Mouse (Mus musculus) hindbrain, embryonic 13.5 days (tissue): Measurements from ENCODE around the gene Arhgef39. TPM values are rescaled to one million over a fixed set of nuclear protein-coding genes. Genes with fewer than 3 reads are reported as not detected.
"Not testable (repeated sequence)": the region's sequence is repeated elsewhere in the genome, so short reads cannot be mapped to it uniquely, and the experiment has no call there.

Experiments used
- ATAC-seq: fragments of 200-750 bp; cut with Nextera tagmentation; 2 replicates; pipeline ENCODE4 v1.8.0; 2017; ENCODE audit warnings: moderate TSS enrichment; ENCODE audit not compliant: low FRiP score
- H3K27ac ChIP-seq: fragments of 300-500 bp; sonication (generic); 2 replicates; pipeline ENCODE4 v1.5.1; 2015; ENCODE audit warnings: inconsistent platforms, mild to moderate bottlenecking, moderate library complexity
- H3K27me3 ChIP-seq: fragments of 300-500 bp; sonication (generic); 2 replicates; pipeline ENCODE4 v1.6.1; 2015; ENCODE audit warnings: mild to moderate bottlenecking, inconsistent platforms
- H3K36me3 ChIP-seq: fragments of 300-500 bp; sonication (generic); 2 replicates; pipeline ENCODE4 v1.6.1; 2015; ENCODE audit warnings: mild to moderate bottlenecking, inconsistent platforms
- H3K4me1 ChIP-seq: fragments of 300-500 bp; sonication (generic); replicated peaks from 2 replicates; pipeline ENCODE4 v1.6.1; 2015; ENCODE audit warnings: inconsistent platforms
- H3K4me2 ChIP-seq: fragments of 300-500 bp; sonication (generic); 2 replicates; pipeline ENCODE4 v1.6.1; 2015; ENCODE audit warnings: inconsistent platforms, mild to moderate bottlenecking, moderate library complexity
- H3K4me3 ChIP-seq: fragments of 300-500 bp; sonication (generic); 2 replicates; pipeline ENCODE4 v1.5.1; 2015; ENCODE audit warnings: mild to moderate bottlenecking, inconsistent platforms
- H3K9ac ChIP-seq: fragments of 300-500 bp; sonication (generic); 2 replicates; pipeline ENCODE4 v1.6.1; 2015; ENCODE audit warnings: mild to moderate bottlenecking, inconsistent platforms
- H3K9me3 ChIP-seq: fragments of 300-500 bp; sonication (generic); 2 replicates; pipeline ENCODE4 v1.6.1; 2016; ENCODE audit warnings: inconsistent platforms
- WGBS: fragments of 180-500 bp; shearing (Covaris S2); methylation state at CpG from one replicate; pipeline ENCODE4 v1.1.7; 2015; 5-methylcytosine and 5-hydroxymethylcytosine counted together
- polyA plus RNA-seq: library from polyadenylated mRNA; unstranded; fragments of >200 nt; fragmentation: Nextera tagmentation; extraction: Ambion mirVana; gene quantifications from 2 replicates; pipeline ENCODE4 v1.2.1, GENCODE M21; 2015

Arhgef39 gene
- polyA plus RNA-seq, 1 experiment from 2014 or later = 8.4 TPM

DNA sequence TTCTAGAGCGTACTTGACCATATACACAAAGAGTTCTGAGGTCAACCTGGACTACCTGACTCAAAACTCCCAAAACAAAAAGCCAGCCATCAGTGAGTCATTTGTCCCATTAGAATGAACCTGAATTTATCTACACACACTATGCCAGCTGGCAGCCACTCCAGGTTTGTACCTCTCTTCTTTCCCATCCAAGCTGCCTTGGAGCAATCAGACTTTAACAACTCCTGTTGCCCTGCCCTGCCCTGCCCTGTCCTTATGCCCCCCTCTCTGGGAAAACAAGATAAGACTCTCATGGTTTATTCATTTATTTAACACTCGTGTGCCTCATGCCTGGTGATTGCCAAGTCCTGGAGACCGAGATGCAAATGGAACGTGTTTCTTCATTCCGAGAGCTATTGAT is 8.7 kb downstream of the Arhgef39 start:
- peaks cover 15% of the 10 kb centered on the region for H3K4me1 ChIP-seq
- no peak overlapping the region for H3K27ac ChIP-seq
- WGBS = 80% methylated on average over 5 of the region's 5 CpGs
- no peaks in the 10 kb centered on the region for H3K27me3 ChIP-seq
- H3K4me2 ChIP-seq = no peak overlapping the region
- no peaks in the 10 kb centered on the region for H3K9me3 ChIP-seq
- no peak for ATAC-seq
- no peak overlapping the region for H3K4me3 ChIP-seq
- peaks cover 3% of the 10 kb centered on the region; the same call in 1 of the 2 replicates for H3K36me3 ChIP-seq
- H3K9ac ChIP-seq = no peak overlapping the region

- Histone ChIP-seq H3K36me3 (no peaks in the 10 kb centered on the region), H3K27me3 (no peaks in the 10 kb centered on the region), H3K9ac (no peak overlapping the region), H3K4me2 (no peak overlapping the region), H3K9me3 (no peaks in the 10 kb centered on the region), H3K4me1 (peaks cover 9% of the 10 kb centered on the region), H3K4me3 (no peak overlapping the region), H3K27ac (no peak overlapping the region)
- no peak for ATAC-seq
- 93% methylated on average over 3 of the region's 3 CpGs for WGBS
These were observed 9.9 kb downstream of the Arhgef39 start for GRCm38 (mm10) chr4:43489611-43490010.

DNA sequence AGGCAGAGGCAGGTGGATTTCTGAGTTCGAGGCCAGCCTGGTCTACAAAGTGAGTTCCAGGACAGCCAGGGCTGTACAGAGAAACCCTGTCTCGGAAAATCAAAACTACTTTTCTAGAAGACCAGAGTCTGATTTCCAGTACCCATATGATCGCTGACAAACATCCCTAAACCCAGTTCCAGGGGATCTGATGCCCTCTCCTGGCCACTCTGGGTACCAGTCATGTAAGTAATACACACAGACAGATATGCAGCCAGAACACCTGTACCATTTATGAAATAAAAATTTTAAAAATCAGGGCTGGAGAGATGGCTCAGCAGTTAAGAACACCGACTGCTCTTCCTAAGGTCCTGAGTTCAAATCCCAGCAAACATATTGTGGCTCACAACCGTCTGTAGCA is 13.8 kb downstream of the Arhgef39 start:
- not testable (repeated sequence) for H3K9ac ChIP-seq, H3K4me1 ChIP-seq, H3K36me3 ChIP-seq, H3K27me3 ChIP-seq, H3K27ac ChIP-seq, H3K9me3 ChIP-seq, H3K4me2 ChIP-seq, H3K4me3 ChIP-seq, ATAC-seq
- 83% methylated on average over 5 of the region's 5 CpGs for WGBS

DNA sequence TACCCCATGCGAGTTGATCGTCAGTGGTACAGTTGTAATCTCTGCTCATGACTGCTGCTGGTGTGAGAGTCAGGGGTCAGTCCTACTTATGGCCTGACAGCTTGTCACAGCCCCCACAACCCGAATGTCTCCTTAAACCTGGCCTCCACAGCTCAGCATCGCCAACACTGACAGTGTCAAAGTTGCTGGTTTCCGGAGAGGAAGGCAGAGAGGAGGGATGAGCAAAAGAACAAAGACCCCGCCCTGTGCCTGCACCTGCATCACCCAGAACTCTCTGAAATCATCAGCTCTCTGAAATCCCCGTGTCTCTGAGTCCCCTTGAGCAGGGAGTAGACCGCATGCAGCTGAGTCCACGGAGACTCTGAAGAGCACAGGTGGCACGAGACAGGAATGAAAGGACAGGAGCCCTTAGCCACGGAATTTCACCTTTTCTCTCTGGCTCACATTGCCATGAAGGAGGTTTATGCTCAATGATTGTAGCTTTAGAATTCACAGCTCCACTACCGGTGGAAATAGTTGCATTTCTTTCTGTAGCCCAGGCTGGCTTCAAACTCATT is 15.9 kb downstream of the Arhgef39 start, which contains the start of gene Sit1:
TSS of gene Sit1 (minus strand) at position 200 of the 557 bp plus-strand sequence.
- Histone ChIP-seq H3K36me3 (no peaks in the 10 kb centered on the region), H3K27ac (no peak within 1 kb of the TSS), H3K27me3 (0 out of 2 replicates have a peak, but pooled peaks cover 5% of the 10 kb centered on the region), H3K4me2 (no peak within 1 kb of the TSS), H3K9me3 (no peaks in the 10 kb centered on the region), H3K4me3 (no peak within 1 kb of the TSS), H3K9ac (no peak within 1 kb of the TSS), H3K4me1 (no peaks in the 10 kb centered on the region)
- no peak for ATAC-seq
- 62% methylated on average over 12 of the region's 12 CpGs for WGBS

GRCm38 (mm10) chr4:43482591-43482990 is 16.9 kb downstream of the Arhgef39 start:
- ATAC-seq = no peak
- no peak overlapping the region for H3K4me3 ChIP-seq

DNA sequence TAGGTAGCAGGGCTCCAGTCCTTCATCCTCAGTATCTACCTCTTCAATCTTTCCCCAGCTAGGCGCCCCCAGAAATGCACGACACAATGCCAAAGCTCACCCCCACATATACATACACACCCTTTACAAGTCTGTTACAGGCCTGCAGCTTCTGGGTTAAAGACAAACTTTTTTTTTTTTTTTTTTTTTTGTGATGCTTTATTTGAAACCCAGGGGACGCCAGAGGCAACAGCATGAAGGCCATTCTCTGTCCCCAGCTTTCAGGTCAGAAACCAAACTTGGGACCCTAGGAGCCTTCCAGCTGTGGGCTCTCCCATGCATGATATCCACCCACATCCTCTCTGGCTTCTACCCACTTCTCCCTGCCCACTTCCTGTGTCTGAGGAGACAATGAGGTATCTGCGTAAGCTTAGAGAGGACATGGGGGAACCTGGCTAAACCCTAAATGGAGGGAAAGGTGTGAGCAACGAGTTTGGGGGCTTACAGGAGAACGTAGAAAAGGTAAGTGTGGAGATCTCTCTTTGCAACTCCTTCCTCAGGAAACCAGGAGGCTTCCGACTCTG is 17.5 kb downstream of the Arhgef39 start:
- no peak overlapping the region for H3K4me3 ChIP-seq
- H3K9me3 ChIP-seq = no peaks in the 10 kb centered on the region
- no peaks in the 10 kb centered on the region for H3K36me3 ChIP-seq
- 0 out of 2 replicates have a peak, but pooled peaks cover 5% of the 10 kb centered on the region for H3K27me3 ChIP-seq
- ATAC-seq = no peak
- 71% methylated on average over 7 of the region's 7 CpGs for WGBS
- no peak overlapping the region for H3K9ac ChIP-seq
- no peak overlapping the region for H3K4me2 ChIP-seq
- H3K4me1 ChIP-seq = peaks cover 4% of the 10 kb centered on the region; the same call in 1 of the 2 replicates
- H3K27ac ChIP-seq = no peak overlapping the region

More at GRCm38 (mm10) chr4:43482591-43482990, 16.9 kb downstream of the Arhgef39 start:
- H3K36me3 ChIP-seq = no peaks in the 10 kb centered on the region
- WGBS = 79% methylated on average over 10 of the region's 10 CpGs
- H3K4me1 ChIP-seq = peaks cover 4% of the 10 kb centered on the region; the same call in 1 of the 2 replicates
- no peak overlapping the region for H3K27ac ChIP-seq
- no peak overlapping the region for H3K9ac ChIP-seq
- H3K4me2 ChIP-seq = no peak overlapping the region
- H3K9me3 ChIP-seq = no peaks in the 10 kb centered on the region
- 0 out of 2 replicates have a peak, but pooled peaks cover 5% of the 10 kb centered on the region for H3K27me3 ChIP-seq

DNA sequence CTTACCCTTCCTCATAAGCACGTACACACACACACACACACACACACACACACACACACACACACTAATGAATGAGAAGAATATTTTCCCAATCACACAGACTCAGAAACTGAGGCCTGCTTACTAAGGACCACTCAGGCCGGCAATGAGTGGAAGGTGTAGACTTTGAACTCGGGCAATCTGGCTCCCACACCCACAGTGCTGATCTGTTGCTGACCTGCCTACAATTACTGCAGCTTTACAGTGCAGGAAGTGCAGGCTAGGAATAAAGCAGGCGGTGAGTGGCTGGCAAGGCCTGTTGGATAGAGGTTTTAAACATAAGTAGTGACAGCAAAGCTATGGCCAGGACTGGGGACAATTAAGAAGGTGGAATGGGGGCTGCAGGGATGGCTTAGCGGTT is 18.5 kb downstream of the Arhgef39 start:
- Histone ChIP-seq H3K36me3 (no peaks in the 10 kb centered on the region), H3K4me3 (no peak overlapping the region), H3K27me3 (0 out of 2 replicates have a peak, but pooled peaks cover 5% of the 10 kb centered on the region), H3K9ac (no peak overlapping the region), H3K4me1 (peaks cover 4% of the 10 kb centered on the region; the same call in 1 of the 2 replicates), H3K4me2 (no peak overlapping the region), H3K9me3 (no peaks in the 10 kb centered on the region), H3K27ac (no peak overlapping the region)
- no peak for ATAC-seq
- 92% methylated on average over 5 of the region's 5 CpGs for WGBS

GRCm38 (mm10) chr4:43478906-43479832 is 20.3 kb downstream of the Arhgef39 start:
- Histone ChIP-seq H3K36me3 (no peaks in the 10 kb centered on the region), H3K4me1 (peaks cover 4% of the 10 kb centered on the region; the same call in 1 of the 2 replicates), H3K4me3 (no peak overlapping the region), H3K9ac (no peak overlapping the region; the same call in 1 of the 2 replicates), H3K9me3 (no peaks in the 10 kb centered on the region), H3K27me3 (0 out of 2 replicates have a peak, but pooled peaks cover 5% of the 10 kb centered on the region), H3K27ac (no peak overlapping the region), H3K4me2 (no peak overlapping the region)
- ATAC-seq = no peak
- WGBS = 47% methylated on average over 24 of the region's 24 CpGs

GRCm38 (mm10) chr4:43478534-43478858 is 21.0 kb downstream of the Arhgef39 start:
- ATAC-seq = peak; percentile 54

GRCm38 (mm10) chr4:43477857-43478533 is 21.5 kb downstream of the Arhgef39 start:
- H3K4me1 ChIP-seq = peaks cover 4% of the 10 kb centered on the region; the same call in 1 of the 2 replicates
- H3K27me3 ChIP-seq = no peaks in the 10 kb centered on the region
- peak; percentile 92 for ATAC-seq
- H3K27ac ChIP-seq = no peak overlapping the region
- H3K9me3 ChIP-seq = no peaks in the 10 kb centered on the region
- peak overlapping the region; percentile 63 for H3K9ac ChIP-seq
- no peaks in the 10 kb centered on the region for H3K36me3 ChIP-seq
- H3K4me2 ChIP-seq = peak overlapping the region; percentile 47
- WGBS = 18% methylated on average over 11 of the region's 11 CpGs
- H3K4me3 ChIP-seq = peak overlapping the region; percentile 34

More at GRCm38 (mm10) chr4:43478534-43478858, 21.0 kb downstream of the Arhgef39 start:
- Histone ChIP-seq H3K4me2 (peak overlapping the region; percentile 47), H3K9ac (peak overlapping the region; percentile 63), H3K9me3 (no peaks in the 10 kb centered on the region), H3K4me3 (peak overlapping the region; percentile 34), H3K36me3 (no peaks in the 10 kb centered on the region), H3K4me1 (peaks cover 4% of the 10 kb centered on the region; the same call in 1 of the 2 replicates), H3K27ac (no peak overlapping the region), H3K27me3 (0 out of 2 replicates have a peak, but pooled peaks cover 4% of the 10 kb centered on the region)
- 57% methylated on average over 8 of the region's 8 CpGs for WGBS

- WGBS = 90% methylated on average over 6 of the region's 6 CpGs
- no peak for ATAC-seq
- Histone ChIP-seq H3K9ac (no peak overlapping the region), H3K36me3 (no peaks in the 10 kb centered on the region), H3K9me3 (no peaks in the 10 kb centered on the region), H3K27ac (no peak overlapping the region), H3K4me3 (no peak overlapping the region), H3K27me3 (no peaks in the 10 kb centered on the region), H3K4me1 (peaks cover 4% of the 10 kb centered on the region; the same call in 1 of the 2 replicates), H3K4me2 (no peak overlapping the region)
These were observed 22.9 kb downstream of the Arhgef39 start for GRCm38 (mm10) chr4:43476604-43477003.
